Mouse (Mus musculus): ENCODE data around the gene Cryzl1. TPM values are rescaled to one million over a fixed set of nuclear protein-coding genes. Genes with fewer than 3 reads are reported as not detected.

Cryzl1 gene
- polyA plus RNA-seq, 1 experiment, result 21.7 TPM

DNA sequence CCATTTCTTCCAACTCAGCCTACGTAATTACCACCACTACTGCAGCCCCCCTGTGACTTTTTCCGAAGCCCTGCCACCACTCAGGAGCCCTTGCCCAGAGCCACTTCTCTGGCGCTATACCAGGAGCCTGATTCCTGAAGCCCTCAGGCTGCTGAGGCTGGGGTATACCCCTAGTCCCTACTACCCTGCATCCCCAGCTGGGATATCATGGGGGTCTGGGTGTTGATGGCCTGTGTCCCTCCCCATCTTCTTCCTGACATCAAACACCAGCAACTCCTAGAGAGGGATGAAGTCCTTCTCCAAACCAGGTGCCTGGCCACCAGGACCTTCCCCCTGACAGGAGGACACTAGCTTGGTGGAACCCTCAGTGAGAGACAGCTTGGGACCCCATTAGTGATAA is 76.6 kb downstream of the Cryzl1 start:
- WGBS, result 100% methylated on average over 3 of the region's 3 CpGs
- Histone ChIP-seq H3K4me3 (ENCODE audit: control insufficient read depth, insufficient read depth, low read length) (no peak overlapping the region), H3K27me3 (ENCODE audit: control insufficient read depth, insufficient read depth, low read length) (no peaks in the 10 kb centered on the region), H3K27ac (ENCODE audit: control insufficient read depth, insufficient read depth, low read length) (no peak overlapping the region), H3K4me1 (replicated peaks; ENCODE audit: control insufficient read depth, insufficient read depth, low read length) (peaks cover 2% of the 10 kb centered on the region), H3K36me3 (ENCODE audit: control insufficient read depth, insufficient read depth, low read length) (peaks cover 49% of the 10 kb centered on the region)
- TF ChIP-seq POLR2A (IDR thresholded peaks at IDR 0.05; ENCODE audit: control insufficient read depth, extremely low read depth, insufficient read depth, low read length, poor library complexity) (no peak), CTCF (IDR thresholded peaks at IDR 0.05; ENCODE audit: borderline replicate concordance, control insufficient read depth, extremely low read depth, insufficient read depth, low read length, poor library complexity) (no peak)
- no peak for DNase-seq

DNA sequence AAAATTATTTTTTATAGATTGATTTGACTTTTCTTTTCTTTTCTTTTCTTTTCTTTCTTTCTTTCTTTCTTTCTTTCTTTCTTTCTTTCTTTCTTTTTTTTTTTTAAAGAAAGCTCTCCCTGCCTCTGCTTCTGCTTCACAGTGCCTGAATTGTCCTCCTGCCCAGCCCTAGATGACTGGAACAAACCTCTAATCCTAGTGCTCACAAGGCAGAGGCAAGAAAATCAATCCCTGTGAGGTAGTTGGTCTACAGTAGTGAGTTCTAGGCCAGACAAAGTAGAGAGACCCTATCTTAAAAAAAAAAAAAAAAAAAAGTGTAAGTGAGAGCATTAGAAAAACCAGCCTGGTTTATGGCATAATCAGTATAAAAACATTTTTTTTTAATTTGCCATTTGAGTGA is 79.0 kb downstream of the Cryzl1 start:
- H3K36me3 ChIP-seq (ENCODE audit: control insufficient read depth, insufficient read depth, low read length), result peaks cover 25% of the 10 kb centered on the region
- no peak for DNase-seq
- H3K4me3 ChIP-seq (ENCODE audit: control insufficient read depth, insufficient read depth, low read length), result no peak overlapping the region
- peaks cover 2% of the 10 kb centered on the region for H3K4me1 ChIP-seq (replicated peaks; ENCODE audit: control insufficient read depth, insufficient read depth, low read length)
- H3K27ac ChIP-seq (ENCODE audit: control insufficient read depth, insufficient read depth, low read length), result no peak overlapping the region
- TF ChIP-seq POLR2A (IDR thresholded peaks at IDR 0.05; ENCODE audit: control insufficient read depth, extremely low read depth, insufficient read depth, low read length, poor library complexity), result no peak
- TF ChIP-seq CTCF (IDR thresholded peaks at IDR 0.05; ENCODE audit: borderline replicate concordance, control insufficient read depth, extremely low read depth, insufficient read depth, low read length, poor library complexity), result no peak
- no peaks in the 10 kb centered on the region for H3K27me3 ChIP-seq (ENCODE audit: control insufficient read depth, insufficient read depth, low read length)

DNA sequence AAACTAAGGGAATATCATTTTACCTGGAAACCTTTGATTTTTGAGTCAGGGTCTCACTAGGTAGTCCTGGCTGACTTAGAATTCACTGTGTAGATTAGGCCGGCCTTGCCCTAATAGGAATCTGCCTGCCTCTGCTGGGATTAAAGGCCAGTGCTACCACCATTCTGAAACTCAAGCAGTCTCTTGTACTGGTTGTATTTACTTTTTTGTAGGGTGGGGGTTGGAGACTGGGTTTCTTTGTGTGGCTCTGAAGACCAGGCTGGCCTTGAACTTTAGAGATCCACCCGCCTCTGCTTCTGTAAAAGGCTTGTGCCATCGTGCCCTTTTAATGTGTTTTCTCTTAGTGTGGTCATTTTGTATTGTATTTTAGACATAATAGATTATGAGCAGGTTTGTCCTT is 79.5 kb downstream of the Cryzl1 start:
- no peak overlapping the region for H3K4me3 ChIP-seq (ENCODE audit: control insufficient read depth, insufficient read depth, low read length)

DNA sequence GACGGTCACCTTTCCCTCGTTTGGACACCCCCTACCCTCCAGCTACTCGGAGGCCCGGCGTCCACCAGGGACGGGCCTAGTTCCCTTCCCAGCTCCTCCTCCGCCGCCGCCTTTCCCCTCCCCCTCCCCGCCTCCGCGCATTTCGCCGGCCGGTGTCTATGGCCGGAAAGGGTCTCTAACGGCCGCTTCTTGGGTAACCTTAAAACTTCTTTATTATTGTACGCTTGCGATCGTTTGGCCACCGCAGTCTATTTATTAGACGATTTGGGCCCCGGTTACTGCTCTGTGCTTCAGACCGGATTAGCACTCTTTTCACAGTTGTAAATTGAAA is 80.6 kb downstream of the Cryzl1 start:
- Histone ChIP-seq H3K36me3 (ENCODE audit: control insufficient read depth, insufficient read depth, low read length) (peaks cover 14% of the 10 kb centered on the region), H3K4me3 (ENCODE audit: control insufficient read depth, insufficient read depth, low read length) (peak overlapping the region; percentile 63), H3K27me3 (ENCODE audit: control insufficient read depth, insufficient read depth, low read length) (no peaks in the 10 kb centered on the region), H3K27ac (ENCODE audit: control insufficient read depth, insufficient read depth, low read length) (peak overlapping the region; percentile 82; the same call in 1 of the 2 replicates), H3K4me1 (replicated peaks; ENCODE audit: control insufficient read depth, insufficient read depth, low read length) (peaks cover 2% of the 10 kb centered on the region)
- under 1% methylated on average over 25 of the region's 25 CpGs for WGBS
- peak; percentile 79 for DNase-seq
- TF ChIP-seq CTCF (IDR thresholded peaks at IDR 0.05; ENCODE audit: borderline replicate concordance, control insufficient read depth, extremely low read depth, insufficient read depth, low read length, poor library complexity) (no peak), POLR2A (IDR thresholded peaks at IDR 0.05; ENCODE audit: control insufficient read depth, extremely low read depth, insufficient read depth, low read length, poor library complexity) (no peak)

More for the DNA sequence above, 79.5 kb downstream of the Cryzl1 start:
- DNase-seq, result no peak
- Histone ChIP-seq H3K4me1 (replicated peaks; ENCODE audit: control insufficient read depth, insufficient read depth, low read length) (peaks cover 2% of the 10 kb centered on the region), H3K27ac (ENCODE audit: control insufficient read depth, insufficient read depth, low read length) (no peak overlapping the region), H3K36me3 (ENCODE audit: control insufficient read depth, insufficient read depth, low read length) (peaks cover 19% of the 10 kb centered on the region), H3K27me3 (ENCODE audit: control insufficient read depth, insufficient read depth, low read length) (no peaks in the 10 kb centered on the region)
- TF ChIP-seq POLR2A (IDR thresholded peaks at IDR 0.05; ENCODE audit: control insufficient read depth, extremely low read depth, insufficient read depth, low read length, poor library complexity) (no peak), CTCF (IDR thresholded peaks at IDR 0.05; ENCODE audit: borderline replicate concordance, control insufficient read depth, extremely low read depth, insufficient read depth, low read length, poor library complexity) (no peak)
- 48% methylated on average over 3 of the region's 3 CpGs for WGBS

DNA sequence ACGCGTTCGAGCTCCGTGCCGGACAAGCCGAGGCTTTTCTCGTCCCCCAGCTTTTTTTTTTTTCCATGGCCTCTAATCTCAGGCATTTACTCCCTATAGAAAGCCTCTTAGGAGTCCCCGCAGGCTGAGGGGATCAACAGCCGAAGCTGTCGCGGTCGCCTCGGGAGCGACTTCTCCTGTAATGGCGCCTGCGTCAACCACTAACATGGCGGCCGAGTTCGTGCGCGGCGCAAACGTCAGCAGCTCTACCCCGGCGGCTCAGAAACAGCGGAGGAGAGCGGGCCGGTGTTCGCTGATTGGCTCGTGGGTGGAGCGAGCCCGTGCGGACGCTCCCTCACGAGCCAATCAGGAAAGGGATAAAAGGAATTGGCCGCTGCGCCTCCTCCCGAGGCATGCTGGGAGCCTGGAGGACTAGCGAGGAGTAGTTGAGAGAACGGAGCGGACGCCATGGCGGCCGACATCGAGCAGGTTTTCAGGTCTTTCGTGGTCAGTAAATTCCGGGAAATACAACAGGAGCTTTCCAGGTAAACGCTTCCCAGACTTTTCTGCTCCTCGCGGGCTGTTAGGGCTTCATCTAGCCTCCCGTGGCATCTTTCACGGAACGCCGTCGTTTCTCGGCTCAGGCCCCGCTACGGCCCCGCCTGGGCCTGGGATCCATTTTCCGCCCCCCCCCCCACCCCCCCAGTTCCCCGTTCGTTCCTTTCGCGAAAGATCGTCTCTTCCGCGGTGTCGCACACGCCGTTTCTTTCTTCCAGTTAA is 81.1 kb downstream of the Cryzl1 start, which contains the start of gene Son:
Gene Son, plus strand, starts transcription at position 46 of the 759 bp plus-strand sequence.
- H3K27ac ChIP-seq (ENCODE audit: control insufficient read depth, insufficient read depth, low read length), result peak within 1 kb of the TSS; percentile 87
- WGBS, result under 1% methylated on average over 69 of the region's 70 CpGs
- peak; percentile 96 for TF ChIP-seq POLR2A (IDR thresholded peaks at IDR 0.05; ENCODE audit: control insufficient read depth, extremely low read depth, insufficient read depth, low read length, poor library complexity)
- 0 out of 2 replicates have a peak, but pooled peaks have one; percentile 37 for TF ChIP-seq CTCF (IDR thresholded peaks at IDR 0.05; ENCODE audit: borderline replicate concordance, control insufficient read depth, extremely low read depth, insufficient read depth, low read length, poor library complexity)
- peaks cover 2% of the 10 kb centered on the region for H3K4me1 ChIP-seq (replicated peaks; ENCODE audit: control insufficient read depth, insufficient read depth, low read length)
- peak within 1 kb of the TSS; percentile 72 for H3K4me3 ChIP-seq (ENCODE audit: control insufficient read depth, insufficient read depth, low read length)
- peaks cover 13% of the 10 kb centered on the region for H3K36me3 ChIP-seq (ENCODE audit: control insufficient read depth, insufficient read depth, low read length)
- DNase-seq, result peak; percentile 95
- H3K27me3 ChIP-seq (ENCODE audit: control insufficient read depth, insufficient read depth, low read length), result no peaks in the 10 kb centered on the region

DNA sequence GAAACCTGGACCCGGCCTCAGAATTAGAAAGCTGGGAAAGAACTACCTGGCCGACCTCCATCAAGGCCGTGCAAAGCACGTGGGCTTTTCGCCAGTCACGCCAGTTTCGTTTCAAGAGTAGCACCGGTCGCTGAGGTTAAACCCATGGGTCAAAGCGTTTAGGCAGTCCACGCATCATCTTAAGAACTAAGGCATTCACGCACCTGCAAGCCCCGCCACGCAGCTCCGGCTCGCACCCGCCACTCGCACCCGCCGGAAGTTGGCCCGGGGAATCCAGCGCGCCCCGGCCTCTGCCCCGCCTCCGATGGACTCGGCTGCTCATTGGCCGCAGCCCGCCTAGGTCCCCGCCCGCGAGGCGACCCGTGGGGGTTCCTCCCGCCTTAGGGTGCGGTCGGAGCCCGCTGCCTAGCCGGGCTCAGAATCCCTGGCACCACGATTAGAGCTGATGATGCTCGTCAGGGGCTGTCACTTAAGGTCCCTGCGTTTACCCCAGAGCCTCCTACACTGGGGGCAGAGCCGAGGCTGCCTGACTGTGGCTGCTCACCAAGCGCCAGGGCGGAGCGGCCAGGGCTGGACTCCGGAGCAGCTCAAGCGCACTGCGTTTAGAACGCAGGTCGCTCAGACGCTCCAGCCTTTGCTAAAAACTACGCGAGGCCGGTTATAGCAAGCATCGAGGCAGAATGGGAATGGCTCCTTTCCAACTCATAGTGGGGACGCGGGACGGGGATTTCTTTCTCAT is 81.9 kb downstream of the Cryzl1 start, which contains the start of gene Gart:
Gene Gart, minus strand, starts transcription at position 272 of the 739 bp plus-strand sequence.
- peak within 1 kb of the TSS; percentile 72 for H3K4me3 ChIP-seq (ENCODE audit: control insufficient read depth, insufficient read depth, low read length)
- DNase-seq, result peak; percentile 95
- WGBS, result under 1% methylated on average over 59 of the region's 59 CpGs
- H3K27ac ChIP-seq (ENCODE audit: control insufficient read depth, insufficient read depth, low read length), result peak within 1 kb of the TSS; percentile 87
- TF ChIP-seq POLR2A (IDR thresholded peaks at IDR 0.05; ENCODE audit: control insufficient read depth, extremely low read depth, insufficient read depth, low read length, poor library complexity), result peak; percentile 99
- peak; percentile 61; the same call in 1 of the 2 replicates for TF ChIP-seq CTCF (IDR thresholded peaks at IDR 0.05; ENCODE audit: borderline replicate concordance, control insufficient read depth, extremely low read depth, insufficient read depth, low read length, poor library complexity)
- H3K4me1 ChIP-seq (replicated peaks; ENCODE audit: control insufficient read depth, insufficient read depth, low read length), result peaks cover 2% of the 10 kb centered on the region; the same call in 1 of the 2 replicates
- no peaks in the 10 kb centered on the region for H3K27me3 ChIP-seq (ENCODE audit: control insufficient read depth, insufficient read depth, low read length)
- H3K36me3 ChIP-seq (ENCODE audit: control insufficient read depth, insufficient read depth, low read length), result peaks cover 9% of the 10 kb centered on the region; the same call in 1 of the 2 replicates

Measured in thymus, adult 2 months (tissue).